Mouse (Mus musculus): ENCODE measurements around the gene Atg7.
"Not testable (repeated sequence)": the region's sequence is repeated elsewhere in the genome, so short reads cannot be mapped to it uniquely, and the experiment has no call there.

Gene Atg7

GRCm38 (mm10) chr6:114642601-114643528 lies at the start of gene Atg7:
Atg7 (plus strand) TSS chr6:114643097.
- in situ Hi-C loops (cut with MboI; ENCODE audit: low sequenced_read_pairs): no loop called here

GRCm38 (mm10) chr6:114614076-114614475 lies 28.8 kb upstream of the Atg7 start:
- in situ Hi-C loops (cut with MboI; ENCODE audit: low sequenced_read_pairs): not testable (repeated sequence)

GRCm38 (mm10) chr6:114633886-114634285 lies 9.0 kb upstream of the Atg7 start:
- in situ Hi-C loops (cut with MboI; ENCODE audit: low sequenced_read_pairs): not testable (repeated sequence)

GRCm38 (mm10) chr6:114643716-114644115 lies 819 bp downstream of the Atg7 start:
- in situ Hi-C loops (cut with MboI; ENCODE audit: low sequenced_read_pairs): no loop called here

GRCm38 (mm10) chr6:114644531-114644930 lies 1.6 kb downstream of the Atg7 start:
- in situ Hi-C loops (cut with MboI; ENCODE audit: low sequenced_read_pairs): no loop called here

- in situ Hi-C loops (cut with MboI; ENCODE audit: low sequenced_read_pairs): no loop called here
These were observed 3.3 kb downstream of the Atg7 start for GRCm38 (mm10) chr6:114646201-114646600.

GRCm38 (mm10) chr6:114647011-114647410 lies 4.1 kb downstream of the Atg7 start:
- in situ Hi-C loops (cut with MboI; ENCODE audit: low sequenced_read_pairs): no loop called here

GRCm38 (mm10) chr6:114648352-114649030 lies 5.6 kb downstream of the Atg7 start:
- in situ Hi-C loops (cut with MboI; ENCODE audit: low sequenced_read_pairs): no loop called here

- in situ Hi-C loops (cut with MboI; ENCODE audit: low sequenced_read_pairs): no loop called here
These were observed 9.3 kb downstream of the Atg7 start for GRCm38 (mm10) chr6:114652209-114652608.

GRCm38 (mm10) chr6:114656826-114657600 lies 14.1 kb downstream of the Atg7 start:
- in situ Hi-C loops (cut with MboI; ENCODE audit: low sequenced_read_pairs): no loop called here

- in situ Hi-C loops (cut with MboI; ENCODE audit: low sequenced_read_pairs): no loop called here
These were observed 14.9 kb downstream of the Atg7 start for GRCm38 (mm10) chr6:114657807-114658206.

GRCm38 (mm10) chr6:114659278-114659991 lies 16.5 kb downstream of the Atg7 start:
- in situ Hi-C loops (cut with MboI; ENCODE audit: low sequenced_read_pairs): no loop called here

GRCm38 (mm10) chr6:114659992-114660800 lies 17.3 kb downstream of the Atg7 start:
- in situ Hi-C loops (cut with MboI; ENCODE audit: low sequenced_read_pairs): no loop called here

- in situ Hi-C loops (cut with MboI; ENCODE audit: low sequenced_read_pairs): no loop called here
These were observed 20.8 kb downstream of the Atg7 start for GRCm38 (mm10) chr6:114663707-114664106.

- in situ Hi-C loops (cut with MboI; ENCODE audit: low sequenced_read_pairs): no loop called here
These were observed 21.8 kb downstream of the Atg7 start for GRCm38 (mm10) chr6:114664716-114665115.

GRCm38 (mm10) chr6:114667518-114667917 lies 24.6 kb downstream of the Atg7 start:
- in situ Hi-C loops (cut with MboI; ENCODE audit: low sequenced_read_pairs): no loop called here

- in situ Hi-C loops (cut with MboI; ENCODE audit: low sequenced_read_pairs): no loop called here
These were observed 31.9 kb downstream of the Atg7 start for GRCm38 (mm10) chr6:114674771-114675170.

GRCm38 (mm10) chr6:114676091-114676490 lies 33.2 kb downstream of the Atg7 start:
- in situ Hi-C loops (cut with MboI; ENCODE audit: low sequenced_read_pairs): no loop called here

- in situ Hi-C loops (cut with MboI; ENCODE audit: low sequenced_read_pairs): no loop called here
These were observed 39.3 kb downstream of the Atg7 start for GRCm38 (mm10) chr6:114682092-114682711.

Data from CH12F3 (cell line).